Mouse (Mus musculus) hindbrain, embryonic 11.5 days (tissue): ENCODE results near the gene Sbno2. TPM values are rescaled to one million over a fixed set of nuclear protein-coding genes. Genes with fewer than 3 reads are reported as not detected.

Experiments
- ATAC-seq: fragments of 200-750 bp; cut with Nextera tagmentation; 2 replicates; pipeline ENCODE4 v1.8.0; 2017; ENCODE audit warnings: mild to moderate bottlenecking, moderate TSS enrichment, moderate library complexity; ENCODE audit not compliant: low FRiP score
- DNase-seq: peaks from one replicate; pipeline ENCODE4 v3.0.0-alpha.2; 2015; ENCODE audit warnings: low spot score
- H3K27ac ChIP-seq: fragments of 300-500 bp; sonication (generic); 2 replicates; pipeline ENCODE4 v1.5.1; 2014; ENCODE audit warnings: mild to moderate bottlenecking, low read depth, low read length
- H3K27me3 ChIP-seq: fragments of 300-500 bp; sonication (generic); 2 replicates; pipeline ENCODE4 v1.6.1; 2014; ENCODE audit warnings: mild to moderate bottlenecking, low read length, moderate library complexity, mixed read lengths; ENCODE audit not compliant: control insufficient read depth, insufficient read depth
- H3K36me3 ChIP-seq: fragments of 300-500 bp; sonication (generic); 2 replicates; pipeline ENCODE4 v1.6.1; 2014; ENCODE audit warnings: mild to moderate bottlenecking, low read length, moderate library complexity, mixed read lengths; ENCODE audit not compliant: control insufficient read depth, insufficient read depth
- H3K4me1 ChIP-seq: fragments of 300-500 bp; sonication (generic); replicated peaks from 2 replicates; pipeline ENCODE4 v1.6.1; 2014; ENCODE audit warnings: low read length, mixed read lengths; ENCODE audit not compliant: control insufficient read depth, insufficient read depth
- H3K4me2 ChIP-seq: fragments of 300-500 bp; sonication (generic); replicated peaks from 2 replicates; pipeline ENCODE4 v1.6.1; 2014; ENCODE audit warnings: mild to moderate bottlenecking, low read depth, low read length
- H3K4me3 ChIP-seq: fragments of 300-500 bp; sonication (generic); 2 replicates; pipeline ENCODE4 v1.5.1; 2014; ENCODE audit warnings: low read depth, low read length
- H3K9ac ChIP-seq: fragments of 300-500 bp; sonication (generic); 2 replicates; pipeline ENCODE4 v1.6.1; 2014; ENCODE audit warnings: low read depth, low read length
- H3K9me3 ChIP-seq: fragments of 300-500 bp; sonication (generic); 2 replicates; pipeline ENCODE4 v1.6.1; 2016; ENCODE audit warnings: low read length; ENCODE audit not compliant: control insufficient read depth
- WGBS: fragments of 180-500 bp; shearing (Covaris S2); extraction: QIAGEN DNeasy Blood & Tissue Kit; methylation state at CpG from one replicate; pipeline ENCODE4 v1.1.7; 2014; 5-methylcytosine and 5-hydroxymethylcytosine counted together
- polyA plus RNA-seq: library from polyadenylated mRNA; unstranded; fragments of >200 nt; fragmentation: Nextera tagmentation; extraction: Ambion mirVana; gene quantifications from 2 replicates; pipeline ENCODE4 v1.2.1, GENCODE M21; 2014

Gene Sbno2
- polyA plus RNA-seq, 1 experiment from 2014 or later, result 9.5 TPM

GRCm38 (mm10) chr10:80144159-80144558 lies 38.8 kb upstream of the Sbno2 start:
- Histone ChIP-seq H3K9me3 (no peaks in the 10 kb centered on the region), H3K27ac (no peak overlapping the region), H3K36me3 (no peaks in the 10 kb centered on the region), H3K9ac (no peak overlapping the region), H3K27me3 (0 out of 2 replicates have a peak, but pooled peaks cover 2% of the 10 kb centered on the region), H3K4me3 (no peak overlapping the region), H3K4me1 (peaks cover 10% of the 10 kb centered on the region), H3K4me2 (no peak overlapping the region)
- DNase-seq (no peak), ATAC-seq (no peak)
- WGBS, result 92% methylated on average over 12 of the region's 12 CpGs

- ATAC-seq, result no peak
- 0 out of 2 replicates have a peak overlapping the region, but pooled peaks have one; percentile 4 for H3K4me3 ChIP-seq
- WGBS, result 94% methylated on average over 7 of the region's 7 CpGs
Measured at GRCm38 (mm10) chr10:80143664-80144063, 38.3 kb upstream of the Sbno2 start.

GRCm38 (mm10) chr10:80142530-80142925 lies 37.2 kb upstream of the Sbno2 start:
- H3K4me1 ChIP-seq, result peaks cover 14% of the 10 kb centered on the region
- no peak for DNase-seq
- peak overlapping the region; percentile 67; the same call in 1 of the 2 replicates for H3K27ac ChIP-seq
- H3K9me3 ChIP-seq, result no peaks in the 10 kb centered on the region
- H3K9ac ChIP-seq, result peak overlapping the region; percentile 94
- no peak; the same call in none of the 2 replicates for ATAC-seq
- WGBS, result 1% methylated on average over 15 of the region's 15 CpGs
- peaks cover 3% of the 10 kb centered on the region; the same call in 1 of the 2 replicates for H3K27me3 ChIP-seq
- no peaks in the 10 kb centered on the region for H3K36me3 ChIP-seq
- peak overlapping the region; percentile 93 for H3K4me2 ChIP-seq
- peak overlapping the region; percentile 70 for H3K4me3 ChIP-seq

More at GRCm38 (mm10) chr10:80143664-80144063, 38.3 kb upstream of the Sbno2 start:
- Histone ChIP-seq H3K27ac (no peak overlapping the region), H3K36me3 (no peaks in the 10 kb centered on the region), H3K9me3 (no peaks in the 10 kb centered on the region), H3K4me1 (peaks cover 11% of the 10 kb centered on the region), H3K4me2 (no peak overlapping the region), H3K9ac (no peak overlapping the region), H3K27me3 (0 out of 2 replicates have a peak, but pooled peaks cover 2% of the 10 kb centered on the region)
- no peak for DNase-seq

GRCm38 (mm10) chr10:80141786-80142529 lies 36.6 kb upstream of the Sbno2 start:
- peak overlapping the region; percentile 93 for H3K4me2 ChIP-seq
- peak overlapping the region; percentile 94 for H3K9ac ChIP-seq
- H3K9me3 ChIP-seq, result no peaks in the 10 kb centered on the region
- DNase-seq (peak; percentile 98), ATAC-seq (peak; percentile 82)
- no peaks in the 10 kb centered on the region for H3K36me3 ChIP-seq
- peaks cover 19% of the 10 kb centered on the region for H3K4me1 ChIP-seq
- 1% methylated on average over 43 of the region's 43 CpGs for WGBS
- H3K27me3 ChIP-seq, result peaks cover 8% of the 10 kb centered on the region
- H3K4me3 ChIP-seq, result peak overlapping the region; percentile 70
- H3K27ac ChIP-seq, result peak overlapping the region; percentile 67; the same call in 1 of the 2 replicates

- peak overlapping the region; percentile 52; the same call in 1 of the 2 replicates for H3K27ac ChIP-seq
- under 1% methylated on average over 29 of the region's 29 CpGs for WGBS
Measured at GRCm38 (mm10) chr10:80141243-80141642, 35.9 kb upstream of the Sbno2 start.

GRCm38 (mm10) chr10:80140666-80141035 lies 35.3 kb upstream of the Sbno2 start, which contains the start of gene Cbarp:
TSS of gene Cbarp (minus strand) at chr10:80140835.
- peaks cover 24% of the 10 kb centered on the region for H3K4me1 ChIP-seq
- H3K9me3 ChIP-seq, result no peaks in the 10 kb centered on the region
- DNase-seq (peak; percentile 7), ATAC-seq (no peak)
- H3K9ac ChIP-seq, result no peak within 1 kb of the TSS
- H3K27ac ChIP-seq, result peak within 1 kb of the TSS; percentile 52
- H3K4me3 ChIP-seq, result peak within 1 kb of the TSS; percentile 70
- H3K36me3 ChIP-seq, result no peaks in the 10 kb centered on the region
- 70% methylated on average over 10 of the region's 10 CpGs for WGBS
- peaks cover 19% of the 10 kb centered on the region for H3K27me3 ChIP-seq
- H3K4me2 ChIP-seq, result peak within 1 kb of the TSS; percentile 93

More at GRCm38 (mm10) chr10:80141243-80141642, 35.9 kb upstream of the Sbno2 start:
- Histone ChIP-seq H3K36me3 (no peaks in the 10 kb centered on the region), H3K9ac (no peak overlapping the region), H3K4me3 (peak overlapping the region; percentile 70), H3K4me1 (peaks cover 24% of the 10 kb centered on the region), H3K4me2 (peak overlapping the region; percentile 93), H3K9me3 (no peaks in the 10 kb centered on the region), H3K27me3 (peaks cover 14% of the 10 kb centered on the region)
- ATAC-seq (peak; percentile 67), DNase-seq (peak; percentile 93)

- H3K27me3 ChIP-seq, result peaks cover 20% of the 10 kb centered on the region
- H3K4me3 ChIP-seq, result no peak overlapping the region
- H3K4me2 ChIP-seq, result no peak overlapping the region
- no peak for ATAC-seq
- 77% methylated on average over 11 of the region's 11 CpGs for WGBS
- no peaks in the 10 kb centered on the region for H3K36me3 ChIP-seq
- no peak overlapping the region for H3K27ac ChIP-seq
- H3K9me3 ChIP-seq, result no peaks in the 10 kb centered on the region
- no peak overlapping the region for H3K9ac ChIP-seq
- no peak for DNase-seq
- H3K4me1 ChIP-seq, result peaks cover 24% of the 10 kb centered on the region
Measured at GRCm38 (mm10) chr10:80139975-80140665, 34.7 kb upstream of the Sbno2 start.

GRCm38 (mm10) chr10:80139439-80139775 lies 34.0 kb upstream of the Sbno2 start:
- Histone ChIP-seq H3K4me1 (peaks cover 24% of the 10 kb centered on the region), H3K27me3 (peaks cover 23% of the 10 kb centered on the region)
- no peak for DNase-seq

More at GRCm38 (mm10) chr10:80139439-80139775, 34.0 kb upstream of the Sbno2 start:
- H3K27ac ChIP-seq, result peak overlapping the region; percentile 93
- 2% methylated on average over 10 of the region's 10 CpGs for WGBS
- ATAC-seq, result no peak
- H3K4me2 ChIP-seq, result peak overlapping the region; percentile 99
- peak overlapping the region; percentile 85 for H3K9ac ChIP-seq
- no peaks in the 10 kb centered on the region for H3K9me3 ChIP-seq
- no peaks in the 10 kb centered on the region for H3K36me3 ChIP-seq
- peak overlapping the region; percentile 80 for H3K4me3 ChIP-seq
